Mouse (Mus musculus) heart, embryonic 10.5 days (tissue): ENCODE measurements around the gene Metap1d. TPM values are rescaled to one million over a fixed set of nuclear protein-coding genes. Genes with fewer than 3 reads are reported as not detected.

ENCODE experiments used
- DNase-seq: peaks from one replicate; pipeline ENCODE4 v3.0.0-alpha.2; 2017; ENCODE audit warnings: low spot score
- H3K27ac ChIP-seq: fragments of 300-500 bp; sonication (generic); 2 replicates; pipeline ENCODE4 v1.5.1; 2016; ENCODE audit warnings: mild to moderate bottlenecking
- H3K27me3 ChIP-seq: fragments of 300-500 bp; sonication (generic); 2 replicates; pipeline ENCODE4 v1.6.1; 2016; ENCODE audit warnings: mild to moderate bottlenecking; ENCODE audit not compliant: poor library complexity, insufficient read depth, severe bottlenecking
- H3K36me3 ChIP-seq: fragments of 300-500 bp; sonication (generic); 2 replicates; pipeline ENCODE4 v1.6.1; 2016; ENCODE audit warnings: mild to moderate bottlenecking, moderate library complexity
- H3K4me1 ChIP-seq: fragments of 300-500 bp; sonication (generic); 2 replicates; pipeline ENCODE4 v1.6.1; 2016; ENCODE audit warnings: mild to moderate bottlenecking
- H3K4me3 ChIP-seq: fragments of 300-500 bp; sonication (generic); 2 replicates; pipeline ENCODE4 v1.5.1; 2016; ENCODE audit warnings: mild to moderate bottlenecking, moderate library complexity
- H3K9me3 ChIP-seq: fragments of 300-500 bp; sonication (generic); 2 replicates; pipeline ENCODE4 v1.6.1; 2016; ENCODE audit warnings: mild to moderate bottlenecking, moderate library complexity
- WGBS: fragments of 180-500 bp; shearing (Covaris S2); methylation state at CpG from one replicate; pipeline ENCODE4 v1.1.7; 2016; 5-methylcytosine and 5-hydroxymethylcytosine counted together
- polyA plus RNA-seq: library from polyadenylated mRNA; unstranded; fragments of >200 nt; fragmentation: Nextera tagmentation; extraction: Ambion mirVana; gene quantifications from 2 replicates; pipeline ENCODE4 v1.2.1, GENCODE M21; 2016

Gene Metap1d
- polyA plus RNA-seq, 1 experiment from 2014 or later: 29.0 TPM

DNA sequence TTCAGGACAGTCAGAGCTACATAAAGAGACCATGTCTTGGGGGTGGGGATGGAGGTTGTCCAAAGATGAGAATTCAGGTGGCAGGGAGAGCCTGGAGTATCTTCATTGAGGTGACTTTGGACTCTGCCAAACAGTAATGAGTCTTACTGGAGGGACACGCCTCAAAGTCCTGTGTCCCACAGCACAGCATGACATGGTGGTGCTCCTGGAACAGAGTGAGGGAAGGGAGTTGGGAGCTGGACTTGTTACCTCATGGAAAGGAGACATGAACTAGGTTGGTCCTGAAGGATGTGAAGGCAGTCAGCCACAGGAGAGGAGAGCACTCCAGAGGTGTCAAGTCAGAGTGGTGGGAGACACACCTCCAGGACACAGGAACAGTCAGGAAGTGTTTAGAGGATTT, 6.6 kb downstream of the Metap1d start:
- 68% methylated on average over 1 of the region's 1 CpGs for WGBS
- Histone ChIP-seq H3K27me3 (no peaks in the 10 kb centered on the region), H3K4me3 (no peak overlapping the region), H3K27ac (no peak overlapping the region), H3K4me1 (peaks cover 9% of the 10 kb centered on the region; the same call in 1 of the 2 replicates), H3K9me3 (no peaks in the 10 kb centered on the region), H3K36me3 (no peaks in the 10 kb centered on the region)
- no peak for DNase-seq

- Histone ChIP-seq H3K27me3 (no peaks in the 10 kb centered on the region), H3K36me3 (no peaks in the 10 kb centered on the region), H3K4me1 (peaks cover 11% of the 10 kb centered on the region; the same call in 1 of the 2 replicates), H3K4me3 (no peak overlapping the region), H3K9me3 (no peaks in the 10 kb centered on the region), H3K27ac (0 out of 2 replicates have a peak overlapping the region, but pooled peaks have one; percentile 36)
- DNase-seq: no peak
- 69% methylated on average over 6 of the region's 6 CpGs for WGBS
Observed at GRCm38 (mm10) chr2:71461139-71461538, 8.1 kb downstream of the Metap1d start.

- 37% methylated on average over 7 of the region's 7 CpGs for whole genome bisulfite sequencing
- H3K4me3 ChIP-seq: no peak overlapping the region
- peaks cover 14% of the 10 kb centered on the region; the same call in 1 of the 2 replicates for H3K4me1 ChIP-seq
- H3K27ac ChIP-seq: peak overlapping the region; percentile 54; the same call in 1 of the 2 replicates
- no peaks in the 10 kb centered on the region for H3K27me3 ChIP-seq
- no peaks in the 10 kb centered on the region for H3K36me3 ChIP-seq
- peak; percentile 93 for DNase-seq
- no peaks in the 10 kb centered on the region for H3K9me3 ChIP-seq
Observed at GRCm38 (mm10) chr2:71461589-71461988, 8.5 kb downstream of the Metap1d start.

- Histone ChIP-seq H3K36me3 (no peaks in the 10 kb centered on the region), H3K4me3 (no peak overlapping the region), H3K4me1 (peaks cover 14% of the 10 kb centered on the region; the same call in 1 of the 2 replicates), H3K27me3 (no peaks in the 10 kb centered on the region), H3K27ac (peak overlapping the region; percentile 54; the same call in 1 of the 2 replicates), H3K9me3 (no peaks in the 10 kb centered on the region)
- DNase-seq: no peak
- WGBS: 78% methylated on average over 4 of the region's 4 CpGs
Observed at GRCm38 (mm10) chr2:71462066-71462465, 9.0 kb downstream of the Metap1d start.

DNA sequence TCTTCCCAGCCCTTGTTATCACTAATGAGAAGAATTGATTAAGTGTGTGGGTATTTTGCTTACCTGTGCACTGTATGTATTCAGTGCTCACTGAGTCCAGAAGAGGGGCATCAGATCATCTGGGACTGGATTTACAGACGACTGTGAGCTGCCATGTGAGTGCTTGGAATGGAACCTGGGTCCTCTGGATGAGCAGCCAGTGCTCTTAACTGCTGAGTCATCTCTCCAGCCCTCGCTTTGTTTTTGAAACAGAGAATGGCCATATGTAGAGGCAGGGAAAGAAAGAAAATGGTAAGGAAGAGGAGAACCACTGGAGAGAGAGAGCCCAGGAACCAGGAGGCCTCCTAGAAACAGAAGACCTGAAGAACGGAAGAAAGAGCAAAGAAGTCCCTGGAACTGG, 9.5 kb downstream of the Metap1d start:
- Histone ChIP-seq H3K9me3 (no peaks in the 10 kb centered on the region), H3K27me3 (no peaks in the 10 kb centered on the region), H3K4me3 (no peak overlapping the region), H3K27ac (peak overlapping the region; percentile 54; the same call in 1 of the 2 replicates), H3K4me1 (peaks cover 14% of the 10 kb centered on the region; the same call in 1 of the 2 replicates), H3K36me3 (no peaks in the 10 kb centered on the region)
- DNase-seq: no peak
- 64% methylated on average over 3 of the region's 3 CpGs for WGBS

DNA sequence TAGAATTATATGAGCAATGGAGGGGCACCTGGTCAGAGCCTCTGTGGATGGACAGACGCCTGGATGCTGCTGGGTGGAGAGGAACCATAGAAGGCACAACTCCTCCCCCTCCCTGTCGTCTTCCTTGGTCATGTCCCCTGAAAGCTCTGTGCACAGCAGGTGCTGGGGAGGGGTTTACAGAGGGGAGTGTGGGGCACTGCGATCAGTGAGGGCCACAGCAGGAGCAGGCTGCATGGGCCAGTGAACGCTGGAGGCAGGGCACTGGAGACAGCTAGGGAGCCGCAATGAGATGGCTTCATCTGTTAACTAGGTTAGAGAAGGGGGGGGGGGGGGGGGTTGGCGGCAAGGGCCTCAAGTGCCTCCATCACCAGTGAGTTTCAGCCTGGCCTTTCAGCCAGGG, 13.0 kb downstream of the Metap1d start:
- Histone ChIP-seq H3K27me3 (no peaks in the 10 kb centered on the region), H3K27ac (no peak overlapping the region), H3K4me1 (peaks cover 14% of the 10 kb centered on the region; the same call in 1 of the 2 replicates), H3K9me3 (no peaks in the 10 kb centered on the region), H3K36me3 (no peaks in the 10 kb centered on the region), H3K4me3 (no peak overlapping the region)
- 16% methylated on average over 5 of the region's 6 CpGs for WGBS
- DNase-seq: no peak

DNA sequence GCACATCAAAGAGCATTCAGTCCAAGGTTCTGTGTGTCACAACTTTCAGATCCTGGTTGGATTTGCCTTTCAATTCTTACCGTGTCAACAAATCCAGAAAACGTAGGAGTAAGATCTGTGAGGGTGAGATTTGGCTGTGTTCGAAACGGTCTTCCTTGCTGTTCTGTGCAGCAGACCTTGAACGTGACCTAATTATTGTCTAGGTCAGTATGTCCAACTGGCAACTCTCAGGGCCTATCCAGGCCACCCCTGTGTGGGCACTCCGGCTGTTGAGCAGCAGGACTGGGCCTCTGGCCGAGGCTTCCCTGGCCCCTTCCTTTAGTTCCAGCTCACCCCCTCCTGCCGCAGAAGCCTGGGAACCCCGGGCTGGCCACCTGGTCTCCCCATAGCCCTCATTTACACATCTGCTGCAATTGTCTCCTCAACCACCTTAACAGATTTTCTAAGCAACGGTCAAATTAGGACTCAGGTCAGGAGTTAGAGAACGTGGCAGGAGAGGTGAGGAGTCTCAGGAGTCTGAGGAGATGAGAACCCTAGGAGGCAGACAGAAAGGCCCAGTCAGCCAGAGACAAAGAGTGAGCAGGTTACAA, 13.9 kb downstream of the Metap1d start:
- Histone ChIP-seq H3K9me3 (no peaks in the 10 kb centered on the region), H3K4me1 (peaks cover 6% of the 10 kb centered on the region; the same call in 1 of the 2 replicates)

DNA sequence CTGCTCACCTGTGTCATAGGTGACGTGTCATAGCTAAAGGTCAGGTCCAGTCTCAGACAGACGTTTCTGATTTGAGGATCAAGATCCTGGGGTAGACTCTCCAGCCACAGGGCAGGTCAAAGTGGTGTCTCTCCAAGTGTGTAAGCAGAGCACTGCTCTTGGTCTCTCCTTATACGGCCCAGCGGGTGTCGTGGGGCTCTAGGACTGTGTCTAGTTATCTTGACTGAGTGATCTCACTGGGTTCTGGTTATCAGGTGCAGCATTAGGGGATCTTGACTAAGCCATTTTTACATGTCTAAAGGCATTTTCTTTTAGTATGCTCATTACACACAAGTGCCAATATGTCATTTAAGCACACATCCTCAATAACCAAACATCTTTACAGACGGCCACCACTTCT, 18.0 kb downstream of the Metap1d start:
- no peak for DNase-seq
- WGBS: 82% methylated on average over 6 of the region's 6 CpGs
- H3K4me3 ChIP-seq: no peak overlapping the region
- no peak overlapping the region for H3K27ac ChIP-seq
- H3K27me3 ChIP-seq: no peaks in the 10 kb centered on the region
- no peaks in the 10 kb centered on the region for H3K36me3 ChIP-seq
- no peaks in the 10 kb centered on the region for H3K9me3 ChIP-seq
- H3K4me1 ChIP-seq: peaks cover 14% of the 10 kb centered on the region; the same call in 1 of the 2 replicates

More for the DNA sequence above, 13.9 kb downstream of the Metap1d start:
- H3K36me3 ChIP-seq: no peaks in the 10 kb centered on the region
- DNase-seq: no peak
- H3K4me3 ChIP-seq: no peak overlapping the region
- 0 out of 2 replicates have a peak overlapping the region, but pooled peaks have one; percentile 8 for H3K27ac ChIP-seq
- 67% methylated on average over 11 of the region's 11 CpGs for WGBS
- H3K27me3 ChIP-seq: no peaks in the 10 kb centered on the region

GRCm38 (mm10) chr2:71473830-71474229, 20.8 kb downstream of the Metap1d start:
- DNase-seq: no peak
- Histone ChIP-seq H3K36me3 (no peaks in the 10 kb centered on the region), H3K9me3 (no peaks in the 10 kb centered on the region), H3K4me1 (peaks cover 11% of the 10 kb centered on the region; the same call in 1 of the 2 replicates), H3K27ac (no peak overlapping the region; the same call in 1 of the 2 replicates), H3K27me3 (no peaks in the 10 kb centered on the region), H3K4me3 (no peak overlapping the region)
- 63% methylated on average over 7 of the region's 7 CpGs for WGBS

- H3K36me3 ChIP-seq: no peaks in the 10 kb centered on the region
- H3K27ac ChIP-seq: no peak overlapping the region
- no peak for DNase-seq
- peaks cover 11% of the 10 kb centered on the region; the same call in 1 of the 2 replicates for H3K4me1 ChIP-seq
- H3K4me3 ChIP-seq: no peak overlapping the region
- H3K9me3 ChIP-seq: no peaks in the 10 kb centered on the region
- 46% methylated on average over 7 of the region's 7 CpGs for WGBS
- no peaks in the 10 kb centered on the region for H3K27me3 ChIP-seq
Observed at GRCm38 (mm10) chr2:71474345-71474744, 21.3 kb downstream of the Metap1d start.

DNA sequence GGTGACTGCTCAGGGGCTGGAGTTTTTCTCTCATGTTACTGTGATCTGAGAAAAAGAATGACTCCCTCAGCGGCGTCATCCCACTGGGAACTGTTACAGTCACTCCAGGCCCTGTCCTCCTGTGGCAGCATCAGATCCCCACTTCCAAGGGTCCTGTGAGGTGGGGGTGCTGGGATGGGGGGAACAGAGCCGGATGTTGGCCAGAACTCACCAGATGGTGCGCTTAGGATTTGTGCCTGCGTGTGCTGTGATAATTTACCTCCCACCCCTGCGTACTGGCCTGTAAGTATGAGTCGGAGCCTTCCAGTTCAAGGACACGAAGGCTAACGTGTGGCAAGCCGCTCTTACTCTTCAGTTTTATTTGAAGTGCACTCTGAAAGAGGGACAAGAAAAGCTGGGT, 22.2 kb downstream of the Metap1d start:
- no peaks in the 10 kb centered on the region for H3K27me3 ChIP-seq
- no peak for DNase-seq
- H3K4me1 ChIP-seq: peaks cover 18% of the 10 kb centered on the region
- no peak overlapping the region for H3K4me3 ChIP-seq
- WGBS: 76% methylated on average over 10 of the region's 10 CpGs
- no peaks in the 10 kb centered on the region for H3K36me3 ChIP-seq
- no peaks in the 10 kb centered on the region for H3K9me3 ChIP-seq
- no peak overlapping the region; the same call in 1 of the 2 replicates for H3K27ac ChIP-seq

DNA sequence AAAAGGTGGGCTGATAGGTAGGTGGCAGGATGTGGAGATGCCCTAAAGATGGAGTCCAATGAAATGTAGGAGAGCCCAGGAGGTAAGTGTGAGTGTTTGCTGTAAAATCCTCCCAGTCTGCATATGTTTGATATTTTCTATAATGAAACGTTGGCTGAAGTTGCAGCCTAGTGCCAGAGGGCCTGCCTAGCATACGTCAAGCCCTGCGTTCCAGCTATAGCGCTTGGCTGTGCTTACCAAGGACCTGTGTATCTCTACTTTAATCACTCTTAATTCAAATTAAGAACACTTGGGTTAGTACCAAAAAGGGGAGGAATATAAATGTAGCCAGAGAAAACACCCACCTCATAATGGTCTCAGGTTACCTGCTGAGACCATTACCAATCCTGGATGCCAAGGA, 22.7 kb downstream of the Metap1d start:
- DNase-seq: no peak
- H3K9me3 ChIP-seq: no peaks in the 10 kb centered on the region
- H3K27me3 ChIP-seq: no peaks in the 10 kb centered on the region
- peaks cover 19% of the 10 kb centered on the region for H3K4me1 ChIP-seq
- no peak overlapping the region for H3K4me3 ChIP-seq
- 91% methylated on average over 4 of the region's 4 CpGs for WGBS
- no peak overlapping the region for H3K27ac ChIP-seq
- H3K36me3 ChIP-seq: no peaks in the 10 kb centered on the region

- DNase-seq: no peak
- Histone ChIP-seq H3K36me3 (no peaks in the 10 kb centered on the region), H3K27me3 (no peaks in the 10 kb centered on the region), H3K4me3 (no peak overlapping the region), H3K27ac (no peak overlapping the region), H3K4me1 (peaks cover 19% of the 10 kb centered on the region), H3K9me3 (no peaks in the 10 kb centered on the region)
Observed at GRCm38 (mm10) chr2:71477787-71478186, 24.7 kb downstream of the Metap1d start.
